Mouse (Mus musculus) bone marrow macrophage, adult 2 months (primary cell): ENCODE results near the gene Cend1. TPM values are rescaled to one million over a fixed set of nuclear protein-coding genes. Genes with fewer than 3 reads are reported as not detected.

ENCODE experiments used
- H3K27ac ChIP-seq: 2 replicates; pipeline ENCODE4 v1.5.1; 2012; ENCODE audit warnings: low read depth, low read length; ENCODE audit not compliant: insufficient read depth
- H3K4me1 ChIP-seq: 2 replicates; pipeline ENCODE4 v1.6.1; 2012; ENCODE audit warnings: low read length; ENCODE audit not compliant: control insufficient read depth, insufficient read depth
- H3K4me3 ChIP-seq: 2 replicates; pipeline ENCODE4 v1.5.1; 2012; ENCODE audit warnings: mild to moderate bottlenecking, low read length, moderate library complexity; ENCODE audit not compliant: insufficient read depth
- CTCF ChIP-seq: IDR thresholded peaks from 2 replicates; pipeline ENCODE4 v1.5.1; 2012; ENCODE audit warnings: low read depth, mild to moderate bottlenecking, low read length, moderate library complexity
- POLR2A ChIP-seq: IDR thresholded peaks from 2 replicates; pipeline ENCODE4 v1.6.1; 2012; ENCODE audit warnings: mild to moderate bottlenecking, low read depth, low read length, borderline replicate concordance
- polyA plus RNA-seq: library from polyadenylated mRNA; stranded (reverse); fragments of >200 nt; gene quantifications from 2 replicates; pipeline ENCODE4 v1.2.4, GENCODE M21; 2012; ENCODE audit not compliant: missing spikeins, insufficient read depth, insufficient read length

Cend1 gene
- polyA plus RNA-seq: not detected in 2 replicates

GRCm38 (mm10) chr7:141429310-141429709, at the start of gene Cend1:
TSS of gene Cend1 (minus strand) at chr7:141429491.
- no peak within 1 kb of the TSS for H3K27ac ChIP-seq
- peaks cover 9% of the 10 kb centered on the region for H3K4me1 ChIP-seq
- no peak within 1 kb of the TSS for H3K4me3 ChIP-seq
- TF ChIP-seq CTCF (no peak), POLR2A (no peak)

- no peak for TF ChIP-seq CTCF
- TF ChIP-seq POLR2A: no peak
- H3K4me3 ChIP-seq: no peak overlapping the region
- H3K27ac ChIP-seq: no peak overlapping the region
- H3K4me1 ChIP-seq: peaks cover 32% of the 10 kb centered on the region
These were observed 49.0 kb upstream of the Cend1 start for GRCm38 (mm10) chr7:141478270-141478748.

GRCm38 (mm10) chr7:141477578-141478269, 48.4 kb upstream of the Cend1 start:
- TF ChIP-seq CTCF (no peak), POLR2A (no peak)
- Histone ChIP-seq H3K4me1 (peaks cover 32% of the 10 kb centered on the region), H3K4me3 (peak overlapping the region; percentile 82), H3K27ac (peak overlapping the region; percentile 7; the same call in 1 of the 2 replicates)

- TF ChIP-seq CTCF: no peak
- no peak for TF ChIP-seq POLR2A
- Histone ChIP-seq H3K4me3 (peak overlapping the region; percentile 82), H3K4me1 (peaks cover 32% of the 10 kb centered on the region), H3K27ac (peak overlapping the region; percentile 72)
These were observed 47.7 kb upstream of the Cend1 start for GRCm38 (mm10) chr7:141476981-141477370.

- Histone ChIP-seq H3K4me1 (peaks cover 32% of the 10 kb centered on the region), H3K27ac (peak overlapping the region; percentile 72), H3K4me3 (peak overlapping the region; percentile 82)
- TF ChIP-seq POLR2A (peak; percentile 27; the same call in 1 of the 2 replicates), CTCF (no peak)
These were observed 47.1 kb upstream of the Cend1 start for GRCm38 (mm10) chr7:141476226-141476980.

GRCm38 (mm10) chr7:141475805-141476158, 46.5 kb upstream of the Cend1 start:
- Histone ChIP-seq H3K27ac (peak overlapping the region; percentile 72), H3K4me3 (peak overlapping the region; percentile 82), H3K4me1 (peaks cover 30% of the 10 kb centered on the region)
- TF ChIP-seq POLR2A: no peak
- no peak for TF ChIP-seq CTCF

- peak within 1 kb of the TSS; percentile 72 for H3K27ac ChIP-seq
- peaks cover 30% of the 10 kb centered on the region for H3K4me1 ChIP-seq
- TF ChIP-seq POLR2A: no peak
- TF ChIP-seq CTCF: no peak
- peak within 1 kb of the TSS; percentile 82 for H3K4me3 ChIP-seq
These were observed 45.9 kb upstream of the Cend1 start, which contains the start of the genes Polr2l and Tspan4 for GRCm38 (mm10) chr7:141475011-141475804. TSS of gene Polr2l (minus strand) at chr7:141475132. TSS of gene Tspan4 (plus strand) at chr7:141475240.

GRCm38 (mm10) chr7:141474160-141474559, 44.9 kb upstream of the Cend1 start:
- Histone ChIP-seq H3K4me1 (peaks cover 37% of the 10 kb centered on the region), H3K4me3 (peak overlapping the region; percentile 82), H3K27ac (no peak overlapping the region)
- no peak for TF ChIP-seq POLR2A

GRCm38 (mm10) chr7:141472763-141473162, 43.5 kb upstream of the Cend1 start:
- H3K27ac ChIP-seq: no peak overlapping the region
- TF ChIP-seq CTCF: no peak
- no peak for TF ChIP-seq POLR2A
- H3K4me1 ChIP-seq: peaks cover 40% of the 10 kb centered on the region
- H3K4me3 ChIP-seq: no peak overlapping the region

- TF ChIP-seq POLR2A (no peak), CTCF (no peak)
- Histone ChIP-seq H3K4me1 (peaks cover 35% of the 10 kb centered on the region), H3K27ac (no peak overlapping the region), H3K4me3 (no peak overlapping the region)
These were observed 42.9 kb upstream of the Cend1 start for GRCm38 (mm10) chr7:141472226-141472625.
